Mouse (Mus musculus) C2C12 (cell line): ENCODE measurements around the gene Ano6. TPM values are rescaled to one million over a fixed set of nuclear protein-coding genes. Genes with fewer than 3 reads are reported as not detected.
A peak's percentile ranks its signal among the peaks of the same experiment; 100 is the strongest.

ENCODE experiments used
- H3K27me3 ChIP-seq: one replicate; pipeline ENCODE4 v1.6.1; 2011; ENCODE audit not compliant: control insufficient read depth, insufficient read depth, insufficient read length
- H3K36me3 ChIP-seq: one replicate; pipeline ENCODE4 v1.6.1; 2011; ENCODE audit not compliant: control insufficient read depth, insufficient read depth
- H3K4me3 ChIP-seq: one replicate; pipeline ENCODE4 v1.5.1; 2011; ENCODE audit warnings: mild to moderate bottlenecking, control low read depth; ENCODE audit not compliant: poor library complexity, insufficient read depth, severe bottlenecking
- H3K79me2 ChIP-seq: one replicate; pipeline ENCODE4 v1.6.1; 2011; ENCODE audit not compliant: control insufficient read depth, insufficient read depth
- H3K79me3 ChIP-seq: one replicate; pipeline ENCODE4 v1.6.1; 2011; ENCODE audit warnings: low read depth, control low read depth
- H3ac ChIP-seq: one replicate; pipeline ENCODE3; 2011; ENCODE audit warnings: low read depth; ENCODE audit not compliant: control insufficient read depth, insufficient read length
- CEBPB ChIP-seq: IDR thresholded peaks from one replicate; pipeline ENCODE4 v1.6.1; 2011; ENCODE audit warnings: low read depth, mild to moderate bottlenecking, control low read depth, moderate library complexity
- CTCF ChIP-seq: IDR thresholded peaks from one replicate; pipeline ENCODE4 v1.5.1; 2011; ENCODE audit not compliant: control insufficient read depth, insufficient read depth, insufficient read length
- FOSL1 ChIP-seq: IDR thresholded peaks from one replicate; pipeline ENCODE4 v1.8.0; 2011; ENCODE audit warnings: mild to moderate bottlenecking, low read length; ENCODE audit not compliant: poor library complexity, insufficient read depth, severe bottlenecking
- MAX ChIP-seq: IDR thresholded peaks from one replicate; pipeline ENCODE4 v1.6.1; 2011; ENCODE audit warnings: mild to moderate bottlenecking, control low read depth
- MYOD1 ChIP-seq: IDR thresholded peaks from one replicate; pipeline ENCODE4 v1.6.1; 2011; ENCODE audit warnings: low read depth; ENCODE audit not compliant: control insufficient read depth, insufficient read length
- MYOG ChIP-seq: IDR thresholded peaks from one replicate; pipeline ENCODE4 v1.6.1; 2011; ENCODE audit not compliant: control insufficient read depth, insufficient read length; ENCODE audit errors: extremely low read depth
- USF1 ChIP-seq: IDR thresholded peaks from one replicate; pipeline ENCODE4 v1.6.1; 2011; ENCODE audit warnings: low read depth, mild to moderate bottlenecking, control low read depth, moderate library complexity
- polyA plus RNA-seq: library from polyadenylated mRNA; unstranded; fragments of >200 nt; fragmentation: generic; extraction: Trizol; gene quantifications from one replicate; pipeline ENCODE4 v1.2.1, GENCODE M21; 2012; ENCODE audit warnings: missing spikeins

The Ano6 gene
- polyA plus RNA-seq, 1 experiment: 73.2 TPM

GRCm38 (mm10) chr15:95769576-95769975 lies 21.1 kb upstream of the Ano6 start:
- TF ChIP-seq FOSL1: no peak
- no peak for TF ChIP-seq CTCF
- TF ChIP-seq CEBPB: no peak
- no peaks in the 10 kb centered on the region for H3K79me3 ChIP-seq
- H3ac ChIP-seq: no peak overlapping the region
- no peaks in the 10 kb centered on the region for H3K27me3 ChIP-seq
- H3K4me3 ChIP-seq: no peak overlapping the region
- no peaks in the 10 kb centered on the region for H3K79me2 ChIP-seq
- H3K36me3 ChIP-seq: no peaks in the 10 kb centered on the region

- Histone ChIP-seq H3K79me2 (no peaks in the 10 kb centered on the region), H3K36me3 (no peaks in the 10 kb centered on the region), H3K79me3 (no peaks in the 10 kb centered on the region), H3K27me3 (no peaks in the 10 kb centered on the region), H3ac (no peak overlapping the region), H3K4me3 (no peak overlapping the region)
- no peak for TF ChIP-seq CTCF
- TF ChIP-seq MYOG: no peak
- no peak for TF ChIP-seq FOSL1
- TF ChIP-seq USF1: no peak
- TF ChIP-seq CEBPB: no peak
- no peak for TF ChIP-seq MYOD1
- no peak for TF ChIP-seq MAX
Observed at GRCm38 (mm10) chr15:95770307-95770706, 20.3 kb upstream of the Ano6 start.

GRCm38 (mm10) chr15:95772374-95772773 lies 18.3 kb upstream of the Ano6 start:
- Histone ChIP-seq H3K36me3 (no peaks in the 10 kb centered on the region), H3K79me2 (no peaks in the 10 kb centered on the region), H3K79me3 (no peaks in the 10 kb centered on the region), H3ac (no peak overlapping the region), H3K27me3 (no peaks in the 10 kb centered on the region), H3K4me3 (no peak overlapping the region)
- TF ChIP-seq FOSL1 (no peak), CEBPB (no peak), MAX (no peak), MYOD1 (no peak), MYOG (no peak), USF1 (no peak), CTCF (no peak)

GRCm38 (mm10) chr15:95772861-95773836 lies 17.5 kb upstream of the Ano6 start:
- no peaks in the 10 kb centered on the region for H3K27me3 ChIP-seq
- no peaks in the 10 kb centered on the region for H3K36me3 ChIP-seq

GRCm38 (mm10) chr15:95774197-95774596 lies 16.4 kb upstream of the Ano6 start:
- Histone ChIP-seq H3K4me3 (no peak overlapping the region), H3ac (no peak overlapping the region), H3K79me2 (no peaks in the 10 kb centered on the region), H3K36me3 (no peaks in the 10 kb centered on the region), H3K27me3 (no peaks in the 10 kb centered on the region), H3K79me3 (no peaks in the 10 kb centered on the region)
- TF ChIP-seq CTCF: no peak
- TF ChIP-seq MAX: no peak
- no peak for TF ChIP-seq MYOG
- no peak for TF ChIP-seq MYOD1
- no peak for TF ChIP-seq FOSL1
- no peak for TF ChIP-seq CEBPB
- TF ChIP-seq USF1: no peak

More at GRCm38 (mm10) chr15:95772861-95773836, 17.5 kb upstream of the Ano6 start:
- Histone ChIP-seq H3K79me3 (no peaks in the 10 kb centered on the region), H3K4me3 (no peak overlapping the region), H3ac (no peak overlapping the region), H3K79me2 (no peaks in the 10 kb centered on the region)
- no peak for TF ChIP-seq MYOD1
- TF ChIP-seq MYOG: no peak
- peak; percentile 81 for TF ChIP-seq MAX
- TF ChIP-seq CTCF: peak; percentile 85
